Mouse (Mus musculus): ENCODE data around the gene Atg14. TPM values are rescaled to one million over a fixed set of nuclear protein-coding genes. Genes with fewer than 3 reads are reported as not detected.

Atg14 gene
- polyA plus RNA-seq, 1 experiment: 0.28 TPM

DNA sequence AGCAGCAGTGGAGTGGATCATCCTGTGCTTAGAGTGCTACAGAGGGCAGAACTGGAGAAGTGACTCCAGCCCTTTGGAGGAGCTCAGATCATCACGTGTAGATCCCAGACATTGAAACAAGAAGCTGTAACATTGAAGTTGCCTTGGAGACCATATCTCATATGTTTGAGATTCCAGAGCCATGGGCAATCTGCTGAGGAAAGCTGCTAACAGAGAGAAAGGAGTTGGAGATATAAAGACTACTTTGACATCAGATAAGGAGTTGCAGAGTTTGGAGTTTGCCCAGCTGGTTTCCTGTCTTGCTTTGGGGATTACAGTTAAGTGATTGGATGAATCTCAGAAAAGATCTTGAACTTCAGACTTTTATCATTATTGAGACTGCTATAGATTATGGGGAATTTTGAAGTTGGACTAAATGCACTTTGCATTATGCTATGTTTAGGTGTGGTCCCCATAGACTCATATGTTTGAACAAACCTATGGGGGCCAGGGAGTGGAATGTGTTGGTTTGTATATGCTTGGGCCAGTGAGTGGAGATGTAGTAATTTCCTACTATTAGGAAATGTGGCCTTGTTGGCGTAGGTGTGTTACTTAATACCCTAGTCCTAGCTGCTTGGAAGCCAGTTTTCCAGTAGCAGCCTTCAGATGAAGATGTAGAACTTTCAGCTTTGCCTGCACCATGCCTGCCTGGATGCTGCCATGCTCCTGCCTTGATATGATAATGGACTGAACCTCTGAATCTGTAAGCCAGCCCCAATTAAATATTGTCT is 76.7 kb downstream of the Atg14 start:
- no peak overlapping the region for H3K4me3 ChIP-seq (replicated peaks)
- TF ChIP-seq FLI1 (IDR thresholded peaks at IDR 0.05; ENCODE audit: low read length) (no peak), GATA1 (IDR thresholded peaks at IDR 0.05; ENCODE audit: borderline replicate concordance, low read length) (no peak)
- H3K9me3 ChIP-seq: no peaks in the 10 kb centered on the region
- no peaks in the 10 kb centered on the region for H3K27me3 ChIP-seq (replicated peaks)
- no peaks in the 10 kb centered on the region for H3K36me3 ChIP-seq (replicated peaks; ENCODE audit: low read length)
- peaks cover 25% of the 10 kb centered on the region for H3K4me1 ChIP-seq

Other genes starting within 250 kb of the Atg14 start
- 566 and 781 TPM in 2 replicates for gene Lgals3, start 202.9 kb downstream of the Atg14 start, polyA plus RNA-seq (2012; ENCODE audit: insufficient read depth, low replicate concordance)
- gene Dlgap5, start 152.2 kb downstream of the Atg14 start, polyA plus RNA-seq (2012; ENCODE audit: insufficient read depth, low replicate concordance): 4.1 and 11.0 TPM in 2 replicates
- gene Fbxo34, start 120.2 kb downstream of the Atg14 start, polyA plus RNA-seq (2012; ENCODE audit: insufficient read depth, low replicate concordance): 4.2 and 4.8 TPM in 2 replicates
- 1.8 TPM in 1 of 2 replicates, not detected in the other for gene Ktn1, start 77.8 kb upstream of the Atg14 start, polyA plus RNA-seq (2012; ENCODE audit: insufficient read depth, low replicate concordance)

Data from megakaryocyte, embryonic 14.5 days (primary cell).